ENCODE assay signal across 16 mouse cellular contexts in the genomic region with DNA sequence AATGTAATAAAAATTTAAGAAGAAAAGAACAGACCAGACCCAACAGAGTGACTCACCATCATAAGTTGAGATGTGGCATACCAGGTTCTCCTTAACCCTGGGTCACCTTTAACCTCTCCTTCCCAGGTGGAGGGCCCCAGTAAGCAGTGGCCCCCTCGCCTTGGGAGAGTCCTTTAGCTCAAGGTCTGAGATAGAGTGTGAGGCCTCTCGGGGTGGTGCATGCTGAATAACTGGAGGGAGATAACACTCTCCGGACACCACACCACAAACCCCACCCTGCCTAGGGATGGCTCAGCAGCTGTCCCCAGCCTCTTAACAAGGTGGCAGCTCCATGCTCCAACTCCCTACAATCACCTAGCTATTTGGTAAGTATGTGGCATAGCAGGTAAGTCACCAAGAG. TPM values are rescaled to one million over a fixed set of nuclear protein-coding genes. Genes with fewer than 3 reads are reported as not detected.
DNase-seq lines count a peak whose midpoint lies in the region; ATAC-seq lines count a peak whose summit lies in the region.
"Had no signal": no experiment of that assay in that cellular context is flagged by ENCODE, and none has a peak within 500 bp of the region (broad histone marks: within the 10 kb centered on the region; RNA-seq: fewer than 3 reads in every experiment).

No protein-coding gene starts in this region.

- WGBS in heart, embryonic 12.5 days, result 52% methylated on average over 3 of the region's 3 CpGs

- no peak overlapping the region for H3K27ac ChIP-seq in heart, embryonic 12.5 days (ENCODE audit: poor library complexity, severe bottlenecking)
- H3K27ac ChIP-seq: embryonic facial prominence, embryonic 13.5 days; forebrain, embryonic 13.5 days; hindbrain, embryonic 12.5 days; limb, embryonic 12.5 days had no signal

- no peak overlapping the region for H3K9ac ChIP-seq in heart, embryonic 12.5 days
- H3K9ac ChIP-seq: embryonic facial prominence, embryonic 13.5 days; forebrain, embryonic 13.5 days; hindbrain, embryonic 12.5 days; limb, embryonic 12.5 days had no signal

- peaks cover 6% of the 10 kb centered on the region for H3K4me1 ChIP-seq in heart, embryonic 12.5 days (replicated peaks)
- H3K4me1 ChIP-seq: forebrain, embryonic 13.5 days had no signal

- no peak overlapping the region for H3K4me2 ChIP-seq in heart, embryonic 12.5 days
- H3K4me2 ChIP-seq: embryonic facial prominence, embryonic 13.5 days; forebrain, embryonic 13.5 days; hindbrain, embryonic 12.5 days; limb, embryonic 12.5 days had no signal

- DNase-seq in heart, adult 8-10 months (ENCODE audit: low spot score), result no peak
- peak; percentile 40 to 46 for DNase-seq in spleen, postnatal 10 days (ENCODE audit: low spot score in 2 of 2)
- DNase-seq in spleen, adult 12 weeks (ENCODE audit: low spot score), result no peak
- peak; percentile 87 for DNase-seq in liver
- DNase-seq in urinary bladder, postnatal 10 days (ENCODE audit: low spot score), result no peak
- no peak for DNase-seq in adrenal gland, adult (ENCODE audit: inconsistent age in 2 of 2, low spot score in 1 of 2)
- DNase-seq: cerebellum, adult 8-10 months; gastrocnemius, postnatal 14 days; kidney, postnatal 25 days had no signal

- no peaks in the 10 kb centered on the region; the same call in 1 of the 2 replicates for H3K9me3 ChIP-seq in heart, embryonic 12.5 days (replicated peaks)
- H3K9me3 ChIP-seq: embryonic facial prominence, embryonic 13.5 days; hindbrain, embryonic 12.5 days had no signal

- no peaks in the 10 kb centered on the region for H3K36me3 ChIP-seq in heart, embryonic 12.5 days
- H3K36me3 ChIP-seq: embryonic facial prominence, embryonic 13.5 days; hindbrain, embryonic 12.5 days; limb, embryonic 12.5 days had no signal

- H3K27me3 ChIP-seq in heart, embryonic 12.5 days (replicated peaks), result no peaks in the 10 kb centered on the region
- H3K27me3 ChIP-seq: embryonic facial prominence, embryonic 13.5 days; forebrain, embryonic 13.5 days; limb, embryonic 12.5 days had no signal

- peak; percentile 90 for ATAC-seq in heart, embryonic 12.5 days (ENCODE audit: insufficient number of reproducible peaks, low FRiP score)
- ATAC-seq in megakaryocyte-erythroid progenitor cell, adult 5-6 weeks (replicated peaks; ENCODE audit: low FRiP score, low TSS enrichment, poor library complexity, severe bottlenecking), result peak; percentile 45; the same call in 1 of the 2 replicates
- ATAC-seq: forebrain, embryonic 13.5 days; midbrain, embryonic 16.5 days had no signal

- no peak overlapping the region for H3K4me3 ChIP-seq in heart, embryonic 12.5 days
- H3K4me3 ChIP-seq: embryonic facial prominence, embryonic 13.5 days; forebrain, embryonic 13.5 days; hindbrain, embryonic 12.5 days; limb, embryonic 12.5 days had no signal

RNA-seq across cellular contexts. Expression of a gene that starts 1.6 kb away (rescaled TPM):
- polyA plus RNA-seq in heart, embryonic 12.5 days (2016; fragmentation: Nextera tagmentation; extraction: Ambion mirVana), result 14.2 and 16.0 TPM in 2 replicates
- 10 to 100 TPM; 25.3 to 29.5 (median 28.3) TPM for total RNA-seq in heart, adult 8-10 months (2022)
- 120 and 172 TPM in 2 replicates for total RNA-seq in megakaryocyte-erythroid progenitor cell, adult 5-6 weeks (2014; fragmentation: Nextera tagmentation)
- 28.2 and 43.0 TPM in 2 replicates for total RNA-seq in megakaryocyte-erythroid progenitor cell, adult 5-6 weeks (2017)

Comparison
In these comparisons a context has a peak if more than half of its experiments do, and no peak if none do; other contexts are left out.
1. DNase-seq: peak in spleen, postnatal 10 days (2 of 2) and liver (single experiment); none in heart, adult 8-10 months (single experiment), spleen, adult 12 weeks (single experiment), urinary bladder, postnatal 10 days (single experiment) and adrenal gland, adult (0 of 2).